Mouse (Mus musculus): ENCODE results near the gene Acsl1.

Gene Acsl1

GRCm38 (mm10) chr8:46470792-46471781, at the start of gene Acsl1:
Gene Acsl1 (plus strand): TSS chr8:46471037.
- peak; percentile 99 for DNase-seq (ENCODE audit: low read depth)

GRCm38 (mm10) chr8:46421515-46421914, 49.3 kb upstream of the Acsl1 start:
- DNase-seq (ENCODE audit: low read depth) = no peak

- DNase-seq (ENCODE audit: low read depth) = no peak
Measured at GRCm38 (mm10) chr8:46427940-46428339, 42.9 kb upstream of the Acsl1 start.

GRCm38 (mm10) chr8:46429871-46430270, 41.0 kb upstream of the Acsl1 start:
- peak; percentile 90 for DNase-seq (ENCODE audit: low read depth)

DNA sequence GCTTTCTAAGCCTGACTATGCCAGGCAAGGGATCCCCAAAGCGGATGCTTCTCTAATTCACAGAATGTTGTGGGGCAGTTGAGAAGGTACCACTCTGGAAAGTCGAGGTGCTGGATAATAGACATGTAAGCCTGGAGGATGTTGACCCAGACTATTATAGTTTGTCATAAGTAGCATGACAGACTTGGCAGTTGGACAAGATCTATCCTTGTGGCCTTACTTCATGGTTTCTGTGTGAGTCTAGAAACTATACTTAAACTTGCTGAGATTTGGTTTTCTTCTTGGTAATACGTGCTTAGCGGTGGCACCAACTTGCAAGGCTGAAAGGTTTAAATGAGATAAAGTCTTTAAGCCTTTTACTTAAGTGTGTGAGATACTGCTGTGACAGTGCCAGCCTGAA, 38.9 kb upstream of the Acsl1 start:
- peak; percentile 30 for DNase-seq (ENCODE audit: low read depth)

DNA sequence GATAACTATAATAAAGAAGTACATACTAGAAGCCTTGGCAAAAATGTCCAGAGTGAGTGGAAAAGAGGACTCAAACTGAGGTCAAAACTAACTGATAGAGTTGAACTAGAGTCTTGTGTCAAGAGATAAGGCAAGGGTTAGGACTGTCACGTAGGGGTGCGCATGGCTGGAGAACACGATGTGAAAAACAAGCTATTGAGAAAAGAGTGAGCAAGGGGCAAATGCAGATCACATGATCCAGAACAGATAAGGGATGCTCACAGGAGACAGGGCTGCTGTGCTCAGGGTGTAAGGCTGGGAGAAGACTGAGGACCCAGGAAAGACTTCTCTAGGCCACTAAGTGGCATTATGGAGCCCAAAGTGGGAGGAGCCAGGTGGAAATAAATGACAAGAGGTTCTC, 38.3 kb upstream of the Acsl1 start:
- DNase-seq (ENCODE audit: low read depth) = no peak

DNA sequence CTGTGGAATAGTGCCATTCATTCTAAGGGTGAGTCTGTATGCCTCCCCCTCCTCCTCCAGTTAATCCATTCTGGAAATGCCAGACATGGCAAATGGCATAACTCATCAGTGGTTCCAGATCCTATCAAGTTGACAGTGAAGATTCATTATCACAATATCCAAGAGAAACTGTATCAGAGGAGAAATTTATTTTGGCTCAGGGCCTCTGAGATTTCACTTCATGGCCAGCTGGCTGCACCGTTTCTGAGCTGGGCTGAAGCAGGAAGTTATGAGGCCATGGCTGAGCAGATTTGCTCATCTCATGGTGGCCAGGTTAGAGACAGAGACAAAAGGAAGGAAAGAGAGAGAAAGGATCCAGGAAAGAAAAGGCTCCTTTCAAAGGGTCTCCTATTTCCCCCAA, 37.2 kb upstream of the Acsl1 start:
- DNase-seq (ENCODE audit: low read depth) = no peak

- no peak for DNase-seq (ENCODE audit: low read depth)
Measured at GRCm38 (mm10) chr8:46438491-46438890, 32.3 kb upstream of the Acsl1 start.

- peak; percentile 42 for DNase-seq (ENCODE audit: low read depth)
Measured at GRCm38 (mm10) chr8:46445964-46446915, 24.6 kb upstream of the Acsl1 start.

DNA sequence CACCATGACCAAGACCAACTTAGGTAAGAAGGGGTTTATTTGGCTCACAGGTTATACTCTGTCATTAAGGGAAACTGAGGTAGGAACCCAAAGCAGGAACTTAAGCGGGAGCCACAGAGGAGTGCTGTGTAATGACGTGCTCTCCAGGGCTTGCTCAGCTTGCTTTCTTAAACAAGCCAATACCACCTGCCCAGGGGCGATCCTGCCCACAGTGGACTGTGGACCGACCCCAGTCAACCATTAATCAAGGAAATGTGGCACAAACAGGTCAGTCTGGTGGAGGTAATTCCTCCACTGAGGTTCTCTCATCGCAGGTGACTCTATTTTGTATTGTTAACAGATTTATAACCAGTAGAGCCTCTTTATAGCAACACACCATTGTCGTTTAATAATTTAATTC, 23.5 kb upstream of the Acsl1 start:
- no peak for DNase-seq (ENCODE audit: low read depth)

GRCm38 (mm10) chr8:46448606-46449005, 22.2 kb upstream of the Acsl1 start:
- no peak for DNase-seq (ENCODE audit: low read depth)

- DNase-seq (ENCODE audit: low read depth) = no peak
Measured at GRCm38 (mm10) chr8:46449063-46449462, 21.8 kb upstream of the Acsl1 start.

- no peak for DNase-seq (ENCODE audit: low read depth)
Measured at GRCm38 (mm10) chr8:46449723-46450251, 21.1 kb upstream of the Acsl1 start.

- no peak for DNase-seq (ENCODE audit: low read depth)
Measured at GRCm38 (mm10) chr8:46458215-46458811, 12.5 kb upstream of the Acsl1 start.

- no peak for DNase-seq (ENCODE audit: low read depth)
Measured at GRCm38 (mm10) chr8:46468400-46468799, 2.4 kb upstream of the Acsl1 start.

DNA sequence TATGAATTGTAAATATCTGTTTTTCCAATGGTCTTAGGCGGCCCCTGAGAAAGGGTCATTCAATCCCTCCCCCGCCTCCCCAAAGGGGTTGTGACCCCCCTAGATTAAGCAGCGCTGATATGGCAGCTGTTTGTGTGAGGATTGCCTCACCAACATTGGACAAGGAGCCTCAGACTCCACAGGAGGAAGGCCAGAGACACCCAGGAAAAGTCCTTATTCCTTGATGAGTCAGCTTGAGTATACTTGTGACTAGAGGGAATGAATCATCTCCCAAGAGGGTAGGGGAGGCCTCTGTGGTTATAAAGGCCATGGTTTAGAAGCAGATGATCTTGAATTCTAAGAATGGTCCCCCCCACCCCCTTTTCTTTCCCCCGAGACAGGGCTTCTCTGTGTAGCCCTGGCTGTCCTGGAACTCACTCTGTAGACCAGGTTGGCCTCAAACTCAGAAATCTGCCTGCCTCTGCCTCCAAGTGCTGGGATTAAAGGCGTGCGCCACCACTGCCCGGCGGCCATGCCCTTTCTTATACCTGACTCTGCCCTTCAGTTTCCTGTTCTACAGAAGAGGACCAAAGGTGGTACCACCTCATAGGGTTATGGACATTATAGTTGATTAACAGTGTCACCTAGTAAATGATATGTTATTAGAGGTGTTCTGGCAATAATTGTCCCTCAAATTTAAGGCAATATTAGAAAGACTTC, 1.6 kb upstream of the Acsl1 start:
- DNase-seq (ENCODE audit: low read depth) = peak; percentile 79

DNA sequence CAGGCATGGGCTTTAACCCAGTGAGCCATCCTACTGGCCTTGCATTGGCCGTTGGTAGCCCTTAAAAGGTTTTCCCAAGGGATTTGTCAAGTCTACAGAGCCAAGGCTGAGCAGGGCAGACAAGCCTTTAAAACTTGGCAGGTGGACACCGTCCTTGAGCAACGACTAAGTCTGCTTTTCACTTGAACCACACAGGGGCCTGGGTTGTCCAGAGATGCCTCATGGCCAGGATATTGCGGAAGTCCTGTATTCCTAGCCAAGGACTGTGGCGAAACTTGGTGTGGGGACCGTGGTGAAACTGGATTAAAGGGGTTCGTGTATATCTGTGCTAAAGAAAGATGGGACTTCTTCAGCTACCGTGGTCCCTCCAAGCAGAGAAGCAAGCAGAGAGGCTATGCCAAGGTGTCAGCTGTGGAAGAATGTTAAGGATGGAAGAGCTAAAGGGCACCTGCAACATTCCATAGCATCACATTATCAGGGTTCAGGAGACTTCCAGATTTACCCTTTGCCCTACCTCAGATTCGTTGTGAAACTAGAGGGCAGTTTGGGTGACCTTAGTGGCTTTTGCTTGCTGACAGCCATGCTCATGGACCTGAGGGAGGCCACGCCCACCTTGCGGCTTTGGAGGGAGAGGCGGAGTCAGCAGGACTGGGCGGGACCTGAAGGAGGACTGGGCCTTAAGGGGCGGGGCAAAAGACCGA, 596 bp upstream of the Acsl1 start:
- DNase-seq (ENCODE audit: low read depth) = peak; percentile 79

GRCm38 (mm10) chr8:46471926-46472485, 1.2 kb downstream of the Acsl1 start:
- no peak for DNase-seq (ENCODE audit: low read depth)

DNA sequence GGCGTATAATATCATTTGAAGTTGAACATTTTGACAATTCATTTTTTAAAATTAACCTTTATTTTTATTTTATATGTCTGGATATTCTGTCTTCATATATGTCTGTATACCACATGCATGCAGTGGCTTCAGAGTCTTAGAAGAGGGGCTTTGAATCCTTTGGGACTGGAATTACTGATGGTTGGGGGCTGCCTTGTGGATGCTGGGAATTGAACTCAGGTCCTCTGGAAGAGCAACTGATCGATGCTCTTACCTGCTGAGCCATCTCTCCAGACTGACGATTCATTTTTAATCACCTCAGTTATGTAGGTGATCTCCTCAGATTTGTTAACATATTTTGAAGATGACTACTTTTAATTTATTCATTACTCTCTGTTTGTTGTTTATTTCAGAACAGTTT, 3.3 kb downstream of the Acsl1 start:
- DNase-seq (ENCODE audit: low read depth) = no peak

DNA sequence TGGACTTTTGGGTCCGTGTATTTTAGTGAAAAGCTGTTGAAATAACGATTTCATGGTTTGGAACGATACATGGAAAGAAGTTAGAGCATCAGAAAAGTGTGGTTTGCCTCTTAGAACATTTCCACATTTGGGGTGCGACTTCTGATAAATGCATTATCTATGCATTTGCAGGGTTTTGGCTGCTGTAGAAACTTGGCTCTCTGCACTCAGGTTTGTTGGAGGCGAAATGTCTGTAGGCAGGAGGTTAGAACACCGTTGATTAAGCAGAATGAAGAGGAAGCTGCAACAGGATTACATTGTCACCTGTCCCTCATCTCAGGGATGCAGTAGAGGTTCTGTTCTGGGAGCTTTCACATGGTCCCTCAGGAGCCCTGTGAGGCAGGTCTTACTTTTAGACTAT, 3.8 kb downstream of the Acsl1 start:
- no peak for DNase-seq (ENCODE audit: low read depth)

Measured in NIH3T3 (cell line).